Mouse (Mus musculus) G1E (cell line): ENCODE results near the gene Hnrnph1.

Source experiments
- CTCF ChIP-seq: IDR thresholded peaks from 2 replicates; pipeline ENCODE4 v1.5.1; 2012; ENCODE audit warnings: low read depth, low read length, inconsistent platforms, mixed read lengths
- GATA1 ChIP-seq: IDR thresholded peaks from 2 replicates; pipeline ENCODE4 v1.6.1; 2012; ENCODE audit warnings: borderline replicate concordance, low read length, inconsistent platforms, mixed read lengths
- GATA2 ChIP-seq: IDR thresholded peaks from 2 replicates; pipeline ENCODE4 v1.6.1; 2012; ENCODE audit warnings: low read depth, low read length, inconsistent platforms, borderline replicate concordance
- POLR2AphosphoS5 ChIP-seq: IDR thresholded peaks from 2 replicates; pipeline ENCODE4 v1.6.1; 2012; ENCODE audit warnings: low read depth, low read length, inconsistent platforms; ENCODE audit not compliant: insufficient replicate concordance
- TAL1 ChIP-seq: conservative IDR thresholded peaks from 2 replicates; pipeline ENCODE4 v1.6.1; 2012; ENCODE audit warnings: low read depth, low read length, inconsistent platforms, mixed read lengths

DNA sequence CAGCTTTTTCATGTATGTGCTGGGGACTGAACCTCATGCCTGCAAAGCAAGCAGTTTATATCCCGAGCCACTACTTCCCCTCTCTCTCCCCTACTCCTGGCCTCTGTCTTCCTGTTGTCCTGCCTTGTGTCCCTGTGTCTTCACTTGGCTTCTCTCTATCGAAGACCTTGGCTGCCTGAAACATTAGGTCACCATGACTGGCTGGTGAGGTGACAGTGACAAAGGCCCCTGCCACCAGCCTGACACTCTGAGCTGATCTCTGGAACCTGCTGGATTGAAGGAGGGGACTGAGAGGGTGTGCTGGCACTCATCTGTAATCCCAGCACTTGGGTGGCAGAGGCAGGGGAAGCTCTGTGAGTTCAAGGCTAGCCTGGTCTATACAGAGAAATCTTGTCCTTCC lies 41.1 kb downstream of the Hnrnph1 start:
- TF ChIP-seq CTCF (no peak), GATA1 (no peak), POLR2AphosphoS5 (no peak), GATA2 (no peak), TAL1 (no peak)
